Mouse (Mus musculus): ENCODE measurements around the gene Pigq.

GRCm38 (mm10) chr17:25942597-25943151 is 2.1 kb downstream of the Pigq start:
- TF ChIP-seq POLR2A (IDR thresholded peaks at IDR 0.05; ENCODE audit: low read depth, low read length) (no peak), CTCF (IDR thresholded peaks at IDR 0.05; ENCODE audit: extremely low read depth, insufficient read depth, insufficient read length, insufficient replicate concordance) (no peak)

All from spleen, adult 2 months (tissue).